Mouse (Mus musculus) MEL-GATA-1-ER (cell line): Measurements from ENCODE around the gene Olfr1351.
"Not testable (repeated sequence)": the region's sequence is repeated elsewhere in the genome, so short reads cannot be mapped to it uniquely, and the experiment has no call there.

Source experiments
- DNase-seq: peaks from one replicate; pipeline ENCODE4 v3.0.0-alpha.2; 2012; ENCODE audit warnings: low read depth; ENCODE audit errors: extremely low read depth

Gene Olfr1351

DNA sequence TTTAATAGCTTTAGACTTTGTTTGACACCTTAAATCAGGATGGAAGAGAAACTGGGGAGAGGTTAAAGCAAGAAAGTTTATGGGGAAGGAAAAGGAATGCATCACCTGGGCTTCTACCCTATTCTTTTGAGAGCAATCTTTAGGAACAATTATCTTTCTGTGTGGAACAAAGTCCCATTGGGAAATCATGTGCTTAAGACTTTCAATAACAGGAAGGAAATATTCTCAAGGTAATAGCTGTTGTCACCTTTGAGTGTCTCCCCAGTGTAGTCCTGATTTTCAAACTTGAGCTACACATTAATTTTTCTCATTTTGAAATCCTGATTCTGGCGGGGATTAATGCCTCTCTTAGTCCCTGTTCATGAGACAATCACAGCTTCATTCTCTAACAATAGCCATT lies at the start of gene Olfr1351:
Gene Olfr1351, plus strand, starts transcription at position 301 of the 400 bp plus-strand sequence.
- DNase-seq = no peak

GRCm38 (mm10) chr10:78963009-78963408 lies 49.3 kb upstream of the Olfr1351 start, which contains the start of gene Olfr1353:
TSS of gene Olfr1353 (plus strand) at chr10:78963309.
- not testable (repeated sequence) for DNase-seq

DNA sequence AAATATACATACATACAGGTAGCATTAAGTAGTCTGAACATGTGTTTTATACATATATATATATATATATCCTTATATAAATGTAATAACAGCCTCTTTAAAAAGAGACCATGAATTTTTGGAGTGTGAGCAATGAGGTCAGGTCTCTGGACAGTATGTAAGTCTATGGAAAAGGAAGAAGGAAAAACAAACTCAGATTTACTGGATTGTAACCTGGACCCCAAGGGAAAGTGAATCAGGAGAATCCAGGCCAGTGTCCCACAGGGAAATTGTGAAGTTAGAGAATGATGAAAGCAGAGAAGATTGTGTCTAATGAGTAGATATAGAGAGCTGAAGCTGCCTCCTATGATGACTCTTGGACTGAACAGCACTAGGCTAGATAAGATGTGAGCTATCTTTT lies 31.5 kb upstream of the Olfr1351 start, which contains the start of gene Olfr1352:
Gene Olfr1352, plus strand, starts transcription at position 301 of the 400 bp plus-strand sequence.
- no peak for DNase-seq

DNA sequence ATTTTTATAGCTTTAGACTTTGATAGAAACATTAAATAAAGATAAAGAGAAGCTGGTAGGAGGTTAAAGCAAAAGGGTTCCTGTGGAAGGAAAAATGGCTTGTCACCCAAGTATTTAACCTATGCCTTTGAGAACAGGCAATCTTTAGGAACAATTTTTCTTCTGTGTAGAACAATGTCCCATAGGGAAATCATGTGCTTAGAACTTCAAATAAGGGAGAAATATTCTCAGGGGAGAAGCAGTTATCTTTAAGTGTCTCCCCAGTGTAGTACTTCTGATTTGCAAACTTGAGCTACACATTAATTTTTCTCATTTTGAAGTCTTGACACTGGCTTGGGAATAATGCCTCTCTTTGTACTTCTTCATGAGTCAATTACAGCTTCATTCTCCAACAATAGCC lies 16.2 kb downstream of the Olfr1351 start, which contains the start of gene Olfr57:
Gene Olfr57, plus strand, starts transcription at position 301 of the 400 bp plus-strand sequence.
- DNase-seq = no peak

DNA sequence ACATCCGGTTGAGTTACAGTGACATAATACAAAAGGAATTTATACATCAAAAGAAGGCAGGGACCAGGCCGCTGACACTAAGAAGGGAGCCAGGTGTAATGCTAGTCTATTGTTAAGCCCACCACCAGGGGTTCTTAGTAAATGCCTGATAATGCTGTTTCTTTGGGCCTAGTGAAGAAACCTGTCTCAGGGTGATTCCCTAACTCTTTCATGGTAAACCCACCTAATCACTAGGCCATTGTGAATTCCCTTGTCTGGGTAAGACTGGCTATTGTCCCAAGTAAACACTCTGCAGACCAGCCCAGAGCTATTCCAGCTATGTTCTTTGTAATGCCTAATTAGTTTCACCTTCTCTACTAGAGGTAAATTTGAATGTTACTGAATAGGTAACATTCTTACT lies 30.2 kb downstream of the Olfr1351 start:
- not testable (repeated sequence) for DNase-seq

DNA sequence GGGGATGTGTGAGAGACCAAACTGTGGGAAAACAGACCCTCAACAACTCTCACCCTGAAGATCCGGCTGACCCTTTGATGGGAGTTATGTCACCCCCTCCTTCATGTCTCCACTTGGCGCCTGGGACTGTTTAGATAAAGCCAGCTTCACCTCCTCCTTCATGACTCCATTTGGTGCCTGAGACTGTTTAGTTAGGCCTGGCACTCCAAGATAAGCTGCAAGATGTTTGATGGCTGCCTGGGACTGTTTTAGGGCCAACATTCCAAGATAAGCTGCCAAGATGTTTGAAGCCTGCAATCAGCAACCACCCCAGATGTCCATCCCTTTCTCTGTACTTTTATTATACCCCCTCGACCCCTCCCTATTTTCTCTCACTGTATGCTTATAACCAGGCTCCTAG lies 45.1 kb downstream of the Olfr1351 start:
- DNase-seq = not testable (repeated sequence)
